In genomic region chr1:181445630-181446257, GRCm38 (mm10) we compare ENCODE assay signal across 9 mouse cellular contexts.
A peak's percentile ranks its signal among the peaks of the same experiment; 100 is the strongest.
DNase-seq lines count a peak whose midpoint lies in the region; ATAC-seq and TF ChIP-seq lines count a peak whose summit lies in the region.
"Had no signal": no experiment of that assay in that cellular context is flagged by ENCODE, and none has a peak within 500 bp of the region (broad histone marks: within the 10 kb centered on the region; RNA-seq: fewer than 3 reads in every experiment).

No protein-coding gene starts in this region.

- H3K9ac ChIP-seq in intestine, postnatal 0 days (ENCODE audit: low read depth, low read length): no peak overlapping the region
- H3K9ac ChIP-seq in intestine, embryonic 16.5 days (ENCODE audit: low read depth, low read length): no peak overlapping the region
- no peak overlapping the region for H3K9ac ChIP-seq in limb, embryonic 15.5 days
- H3K9ac ChIP-seq: midbrain, embryonic 12.5 days had no signal

- peak; percentile 57 for TF ChIP-seq CTCF in intestine, postnatal 0 days (IDR thresholded peaks at IDR 0.05; ENCODE audit: low read depth)
- peak; percentile 38 for TF ChIP-seq CTCF in E14TG2a.4 (conservative IDR thresholded peaks at IDR 0.05; ENCODE audit: low read length)
- TF ChIP-seq CTCF in brain, embryonic 14.5 days (IDR thresholded peaks at IDR 0.05; ENCODE audit: borderline replicate concordance, extremely low read depth, insufficient read depth, insufficient read length): peak; percentile 25; the same call in 1 of the 2 replicates

- no peaks in the 10 kb centered on the region for H3K36me3 ChIP-seq in intestine, postnatal 0 days (ENCODE audit: control insufficient read depth, insufficient read depth)
- no peaks in the 10 kb centered on the region for H3K36me3 ChIP-seq in intestine, embryonic 16.5 days (ENCODE audit: control insufficient read depth, insufficient read depth, low read length)
- H3K36me3 ChIP-seq in E14TG2a.4 (ENCODE audit: insufficient read depth, low read length): no peaks in the 10 kb centered on the region
- no peaks in the 10 kb centered on the region for H3K36me3 ChIP-seq in limb, embryonic 15.5 days
- H3K36me3 ChIP-seq: midbrain, embryonic 12.5 days had no signal

- ATAC-seq in intestine, postnatal 0 days: no peak
- no peak for ATAC-seq in intestine, embryonic 16.5 days
- peak; percentile 30; the same call in 1 of the 2 replicates for ATAC-seq in limb, embryonic 15.5 days (ENCODE audit: insufficient number of reproducible peaks, low FRiP score, low TSS enrichment, low read depth)
- no peak for ATAC-seq in monocyte, adult 5-6 weeks (replicated peaks; ENCODE audit: insufficient number of reproducible peaks, low FRiP score, low TSS enrichment, poor library complexity, severe bottlenecking)

- H3K4me1 ChIP-seq in intestine, postnatal 0 days (replicated peaks; ENCODE audit: control insufficient read depth, insufficient read depth, low read length): no peaks in the 10 kb centered on the region
- peaks cover 4% of the 10 kb centered on the region for H3K4me1 ChIP-seq in intestine, embryonic 16.5 days (ENCODE audit: control insufficient read depth, insufficient read depth, low read length)
- no peaks in the 10 kb centered on the region for H3K4me1 ChIP-seq in E14TG2a.4 (replicated peaks; ENCODE audit: low read depth, low read length)
- peaks cover 46% of the 10 kb centered on the region for H3K4me1 ChIP-seq in limb, embryonic 15.5 days
- H3K4me1 ChIP-seq: midbrain, embryonic 12.5 days had no signal

- no peak overlapping the region for H3K4me2 ChIP-seq in intestine, postnatal 0 days (replicated peaks; ENCODE audit: low read depth)
- no peak overlapping the region for H3K4me2 ChIP-seq in intestine, embryonic 16.5 days (ENCODE audit: low read depth, low read length)
- no peak overlapping the region for H3K4me2 ChIP-seq in limb, embryonic 15.5 days
- H3K4me2 ChIP-seq: midbrain, embryonic 12.5 days had no signal

- H3K4me3 ChIP-seq in intestine, postnatal 0 days (ENCODE audit: low read depth, low read length): no peak overlapping the region
- H3K4me3 ChIP-seq in intestine, embryonic 16.5 days (ENCODE audit: low read length): no peak overlapping the region
- no peak overlapping the region for H3K4me3 ChIP-seq in E14TG2a.4 (replicated peaks; ENCODE audit: low read length)
- H3K4me3 ChIP-seq in limb, embryonic 15.5 days: no peak overlapping the region
- H3K4me3 ChIP-seq: midbrain, embryonic 12.5 days had no signal

- H3K9me3 ChIP-seq in intestine, postnatal 0 days (ENCODE audit: control insufficient read depth): no peaks in the 10 kb centered on the region
- no peaks in the 10 kb centered on the region for H3K9me3 ChIP-seq in intestine, embryonic 16.5 days (ENCODE audit: control insufficient read depth, low read length)
- H3K9me3 ChIP-seq in E14TG2a.4 (ENCODE audit: low read length): peaks cover 8% of the 10 kb centered on the region
- no peaks in the 10 kb centered on the region for H3K9me3 ChIP-seq in limb, embryonic 15.5 days
- H3K9me3 ChIP-seq: midbrain, embryonic 12.5 days had no signal

- H3K27ac ChIP-seq in intestine, postnatal 0 days (ENCODE audit: low read depth, low read length): no peak overlapping the region
- no peak overlapping the region for H3K27ac ChIP-seq in intestine, embryonic 16.5 days (ENCODE audit: low read length)
- H3K27ac ChIP-seq in limb, embryonic 15.5 days: peak overlapping the region; percentile 78
- H3K27ac ChIP-seq: midbrain, embryonic 12.5 days had no signal

- DNase-seq in brain, embryonic 14.5 days (ENCODE audit: low read depth): peak; percentile 91
- peak; percentile 35 to 53 for DNase-seq in heart, adult 18-20 months
- no peak for DNase-seq in ovary, postnatal 36 days (ENCODE audit: low spot score)

- no peak for TF ChIP-seq POLR2A in brain, embryonic 14.5 days (IDR thresholded peaks at IDR 0.05; ENCODE audit: borderline replicate concordance, extremely low read depth, insufficient read depth, insufficient read length, poor library complexity, severe bottlenecking)

- H3K27me3 ChIP-seq in intestine, postnatal 0 days (replicated peaks; ENCODE audit: control insufficient read depth, insufficient read depth, low read length): no peaks in the 10 kb centered on the region
- H3K27me3 ChIP-seq in intestine, embryonic 16.5 days (replicated peaks; ENCODE audit: control insufficient read depth, insufficient read depth, low read length): no peaks in the 10 kb centered on the region
- no peaks in the 10 kb centered on the region for H3K27me3 ChIP-seq in E14TG2a.4 (ENCODE audit: insufficient read depth, low read length)
- H3K27me3 ChIP-seq in limb, embryonic 15.5 days: no peaks in the 10 kb centered on the region
- H3K27me3 ChIP-seq: midbrain, embryonic 12.5 days had no signal

- WGBS in intestine, postnatal 0 days: 61% methylated on average over 1 of the region's 1 CpGs
- WGBS in intestine, embryonic 16.5 days: 59% methylated on average over 1 of the region's 1 CpGs
- 24% methylated on average over 1 of the region's 1 CpGs for WGBS in limb, embryonic 15.5 days
